Mouse (Mus musculus) forebrain, postnatal 0 days (tissue): ENCODE results near the gene Foxj2. TPM values are rescaled to one million over a fixed set of nuclear protein-coding genes. Genes with fewer than 3 reads are reported as not detected.

Experiments
- ATAC-seq: fragments of 200-750 bp; cut with Nextera tagmentation; 2 replicates; pipeline ENCODE4 v1.8.0; 2017; ENCODE audit warnings: mild to moderate bottlenecking, moderate library complexity
- DNase-seq: peaks from one replicate; pipeline ENCODE4 v3.0.0-alpha.2; 2015
- H3K27ac ChIP-seq: fragments of 300-500 bp; sonication (generic); 2 replicates; pipeline ENCODE4 v1.5.1; 2014; ENCODE audit warnings: low read depth, mild to moderate bottlenecking, antibody characterized with exemption, low read length, moderate library complexity, mixed read lengths
- H3K27me3 ChIP-seq: fragments of 300-500 bp; sonication (generic); 2 replicates; pipeline ENCODE4 v1.6.1; 2014; ENCODE audit warnings: mild to moderate bottlenecking, low read length, mixed read lengths; ENCODE audit not compliant: insufficient read depth
- H3K36me3 ChIP-seq: fragments of 300-500 bp; sonication (generic); 2 replicates; pipeline ENCODE4 v1.6.1; 2014; ENCODE audit warnings: mild to moderate bottlenecking, moderate library complexity; ENCODE audit not compliant: insufficient read depth
- H3K4me1 ChIP-seq: fragments of 300-500 bp; sonication (generic); 2 replicates; pipeline ENCODE4 v1.6.1; 2014; ENCODE audit warnings: antibody characterized with exemption; ENCODE audit not compliant: insufficient read depth
- H3K4me2 ChIP-seq: fragments of 300-500 bp; sonication (generic); 2 replicates; pipeline ENCODE4 v1.6.1; 2014; ENCODE audit warnings: low read depth, mild to moderate bottlenecking, moderate library complexity
- H3K4me3 ChIP-seq: fragments of 300-500 bp; sonication (generic); 2 replicates; pipeline ENCODE4 v1.5.1; 2014; ENCODE audit warnings: low read depth, low read length, mixed read lengths
- H3K9ac ChIP-seq: fragments of 300-500 bp; sonication (generic); 2 replicates; pipeline ENCODE4 v1.6.1; 2014; ENCODE audit warnings: mild to moderate bottlenecking
- H3K9me3 ChIP-seq: fragments of 300-500 bp; sonication (generic); 2 replicates; pipeline ENCODE4 v1.6.1; 2016; ENCODE audit warnings: low read length
- CTCF ChIP-seq: sonication (generic); IDR thresholded peaks from 2 replicates; pipeline ENCODE4 v1.5.1; 2016; ENCODE audit warnings: antibody characterized with exemption, control low read depth, low read depth
- WGBS: fragments of 180-500 bp; shearing (Covaris S2); extraction: QIAGEN DNeasy Blood & Tissue Kit; methylation state at CpG from one replicate; pipeline ENCODE4 v1.1.7; 2014; 5-methylcytosine and 5-hydroxymethylcytosine counted together
- polyA plus RNA-seq: library from polyadenylated mRNA; unstranded; fragments of >200 nt; fragmentation: Nextera tagmentation; extraction: Ambion mirVana; gene quantifications from 2 replicates; pipeline ENCODE4 v1.2.1, GENCODE M21; 2015
- total RNA-seq: library from RNA; depleted of rRNA; stranded (reverse); fragments of >200 nt; gene quantifications from 2 replicates; pipeline ENCODE4 v1.2.3, GENCODE M21; 2014

The Foxj2 gene
- total and polyA plus RNA-seq, 2 experiments from 2014 or later, result 8.1 to 23.4 TPM

GRCm38 (mm10) chr6:122782164-122782563 is 37.5 kb upstream of the Foxj2 start:
- no peak for ATAC-seq

GRCm38 (mm10) chr6:122784866-122785265 is 34.8 kb upstream of the Foxj2 start:
- H3K27me3 ChIP-seq, result no peaks in the 10 kb centered on the region
- DNase-seq, result peak; percentile 22
- H3K36me3 ChIP-seq, result no peaks in the 10 kb centered on the region
- H3K4me1 ChIP-seq, result no peaks in the 10 kb centered on the region
- H3K4me2 ChIP-seq, result no peak overlapping the region
- H3K27ac ChIP-seq, result no peak overlapping the region
- no peak overlapping the region for H3K9ac ChIP-seq
- 93% methylated on average over 3 of the region's 3 CpGs for WGBS
- H3K9me3 ChIP-seq, result no peaks in the 10 kb centered on the region
- ATAC-seq, result peak; percentile 44; the same call in 1 of the 2 replicates
- no peak overlapping the region for H3K4me3 ChIP-seq
- TF ChIP-seq CTCF, result peak; percentile 53

More at GRCm38 (mm10) chr6:122782164-122782563, 37.5 kb upstream of the Foxj2 start:
- WGBS, result 82% methylated on average over 3 of the region's 3 CpGs
- H3K4me3 ChIP-seq, result no peak overlapping the region
- no peak overlapping the region for H3K9ac ChIP-seq
- H3K4me1 ChIP-seq, result no peaks in the 10 kb centered on the region
- no peak for TF ChIP-seq CTCF
- H3K4me2 ChIP-seq, result no peak overlapping the region
- H3K9me3 ChIP-seq, result no peaks in the 10 kb centered on the region
- DNase-seq, result no peak
- no peak overlapping the region for H3K27ac ChIP-seq
- no peaks in the 10 kb centered on the region for H3K36me3 ChIP-seq
- H3K27me3 ChIP-seq, result no peaks in the 10 kb centered on the region

GRCm38 (mm10) chr6:122786275-122786674 is 33.4 kb upstream of the Foxj2 start:
- peak; percentile 84 for TF ChIP-seq CTCF
- no peak overlapping the region for H3K4me2 ChIP-seq
- H3K9ac ChIP-seq, result no peak overlapping the region
- H3K9me3 ChIP-seq, result no peaks in the 10 kb centered on the region
- no peaks in the 10 kb centered on the region for H3K4me1 ChIP-seq
- peak; percentile 89 for DNase-seq
- H3K27ac ChIP-seq, result no peak overlapping the region
- H3K4me3 ChIP-seq, result no peak overlapping the region
- ATAC-seq, result peak; percentile 89
- no peaks in the 10 kb centered on the region for H3K27me3 ChIP-seq
- no peaks in the 10 kb centered on the region for H3K36me3 ChIP-seq
- WGBS, result 12% methylated on average over 5 of the region's 5 CpGs

GRCm38 (mm10) chr6:122795254-122795935 is 24.3 kb upstream of the Foxj2 start:
- ATAC-seq (no peak), DNase-seq (no peak)
- Histone ChIP-seq H3K9me3 (no peaks in the 10 kb centered on the region), H3K4me3 (no peak overlapping the region), H3K27me3 (no peaks in the 10 kb centered on the region), H3K4me2 (no peak overlapping the region), H3K36me3 (no peaks in the 10 kb centered on the region), H3K4me1 (no peaks in the 10 kb centered on the region), H3K9ac (no peak overlapping the region), H3K27ac (no peak overlapping the region)
- WGBS, result 69% methylated on average over 8 of the region's 8 CpGs
- no peak for TF ChIP-seq CTCF

GRCm38 (mm10) chr6:122800640-122801300 is 18.9 kb upstream of the Foxj2 start:
- no peaks in the 10 kb centered on the region for H3K27me3 ChIP-seq
- ATAC-seq (0 out of 2 replicates have a peak, but pooled peaks have one; percentile 8), DNase-seq (peak; percentile 53)
- H3K9me3 ChIP-seq, result no peaks in the 10 kb centered on the region
- H3K9ac ChIP-seq, result peak overlapping the region; percentile 72
- peak overlapping the region; percentile 82; the same call in 1 of the 2 replicates for H3K27ac ChIP-seq
- peak overlapping the region; percentile 49 for H3K4me3 ChIP-seq
- peaks cover 5% of the 10 kb centered on the region; the same call in 1 of the 2 replicates for H3K4me1 ChIP-seq
- WGBS, result 30% methylated on average over 10 of the region's 10 CpGs
- no peaks in the 10 kb centered on the region for H3K36me3 ChIP-seq
- TF ChIP-seq CTCF, result no peak
- H3K4me2 ChIP-seq, result peak overlapping the region; percentile 95

- TF ChIP-seq CTCF, result no peak
- peak; percentile 56 for DNase-seq
Measured at GRCm38 (mm10) chr6:122801301-122801800, 18.4 kb upstream of the Foxj2 start, which contains the start of gene Slc2a3. Gene Slc2a3, minus strand, starts transcription at chr6:122801640.

More at GRCm38 (mm10) chr6:122801301-122801800, 18.4 kb upstream of the Foxj2 start, which contains the start of gene Slc2a3:
- peak; percentile 73 for ATAC-seq
- peak within 1 kb of the TSS; percentile 49 for H3K4me3 ChIP-seq
- 1% methylated on average over 46 of the region's 46 CpGs for WGBS
- H3K27ac ChIP-seq, result peak within 1 kb of the TSS; percentile 82
- peak within 1 kb of the TSS; percentile 95 for H3K4me2 ChIP-seq
- no peaks in the 10 kb centered on the region for H3K36me3 ChIP-seq
- H3K9me3 ChIP-seq, result no peaks in the 10 kb centered on the region
- H3K4me1 ChIP-seq, result peaks cover 5% of the 10 kb centered on the region; the same call in 1 of the 2 replicates
- peak within 1 kb of the TSS; percentile 72 for H3K9ac ChIP-seq
- no peaks in the 10 kb centered on the region for H3K27me3 ChIP-seq
